Mouse (Mus musculus) G1E (cell line): Measurements from ENCODE around the gene Ghr. TPM values are rescaled to one million over a fixed set of nuclear protein-coding genes. Genes with fewer than 3 reads are reported as not detected.

Source experiments
- ATAC-seq: 2 replicates; pipeline ENCODE4 v1.8.0; 2016; ENCODE audit warnings: mild to moderate bottlenecking; ENCODE audit not compliant: insufficient number of reproducible peaks, poor library complexity, low FRiP score, severe bottlenecking; ENCODE audit errors: extremely low read depth
- DNase-seq: peaks from one replicate; pipeline ENCODE4 v3.0.0; 2012; ENCODE audit warnings: low spot score
- H3K27me3 ChIP-seq: 2 replicates; pipeline ENCODE4 v1.6.1; 2012; ENCODE audit warnings: mild to moderate bottlenecking, low read length, inconsistent platforms; ENCODE audit not compliant: insufficient read depth
- H3K36me3 ChIP-seq: replicated peaks from 2 replicates; pipeline ENCODE3; 2012; ENCODE audit warnings: mild to moderate bottlenecking, inconsistent platforms
- H3K4me1 ChIP-seq: 2 replicates; pipeline ENCODE4 v1.6.1; 2012; ENCODE audit warnings: low read depth, low read length, inconsistent platforms, mixed read lengths; ENCODE audit not compliant: insufficient read depth
- H3K4me3 ChIP-seq: 2 replicates; pipeline ENCODE4 v1.5.1; 2012; ENCODE audit warnings: low read depth, mild to moderate bottlenecking, inconsistent platforms, low read length, moderate library complexity, mixed read lengths
- H3K9me3 ChIP-seq: replicated peaks from 2 replicates; pipeline ENCODE4 v1.6.1; 2012; ENCODE audit warnings: inconsistent platforms
- CTCF ChIP-seq: IDR thresholded peaks from 2 replicates; pipeline ENCODE4 v1.5.1; 2012; ENCODE audit warnings: low read depth, low read length, inconsistent platforms, mixed read lengths
- GATA1 ChIP-seq: IDR thresholded peaks from 2 replicates; pipeline ENCODE4 v1.6.1; 2012; ENCODE audit warnings: borderline replicate concordance, low read length, inconsistent platforms, mixed read lengths
- GATA2 ChIP-seq: IDR thresholded peaks from 2 replicates; pipeline ENCODE4 v1.6.1; 2012; ENCODE audit warnings: low read depth, low read length, inconsistent platforms, borderline replicate concordance
- POLR2AphosphoS5 ChIP-seq: IDR thresholded peaks from 2 replicates; pipeline ENCODE4 v1.6.1; 2012; ENCODE audit warnings: low read depth, low read length, inconsistent platforms; ENCODE audit not compliant: insufficient replicate concordance
- TAL1 ChIP-seq: conservative IDR thresholded peaks from 2 replicates; pipeline ENCODE4 v1.6.1; 2012; ENCODE audit warnings: low read depth, low read length, inconsistent platforms, mixed read lengths
- polyA plus RNA-seq: library from polyadenylated mRNA; stranded (reverse); fragments of >175 nt; gene quantifications from 2 replicates; pipeline ENCODE4 v1.2.3, GENCODE M21; 2012
- total RNA-seq, 2 experiments: library from RNA; stranded (forward) in 1 of 2; stranded (reverse) in 1 of 2; fragments of 200-1000 nt in 1 of 2; fragments of >200 nt in 1 of 2; fragmentation: Nextera tagmentation in 1 of 2; gene quantifications; 2 replicates each; pipeline ENCODE4 v1.2.3; 2014 to 2017

Gene Ghr
- total and polyA plus RNA-seq, 3 experiments = 0.66 TPM; not detected in 2

- H3K9me3 ChIP-seq = no peaks in the 10 kb centered on the region
- H3K36me3 ChIP-seq = no peaks in the 10 kb centered on the region
- ATAC-seq (no peak), DNase-seq (no peak)
- no peaks in the 10 kb centered on the region for H3K27me3 ChIP-seq
- H3K4me3 ChIP-seq = no peak overlapping the region
- no peaks in the 10 kb centered on the region for H3K4me1 ChIP-seq
- no peak for TF ChIP-seq GATA1
- no peak for TF ChIP-seq GATA2
- no peak for TF ChIP-seq POLR2AphosphoS5
- TF ChIP-seq CTCF = no peak
- no peak for TF ChIP-seq TAL1
These were observed 18.8 kb upstream of the Ghr start for GRCm38 (mm10) chr15:3602098-3602486.

- Histone ChIP-seq H3K4me3 (no peak overlapping the region), H3K36me3 (no peaks in the 10 kb centered on the region), H3K27me3 (no peaks in the 10 kb centered on the region), H3K9me3 (no peaks in the 10 kb centered on the region), H3K4me1 (no peaks in the 10 kb centered on the region)
- TF ChIP-seq TAL1 (no peak), GATA2 (no peak), CTCF (no peak), GATA1 (no peak), POLR2AphosphoS5 (no peak)
- DNase-seq (no peak), ATAC-seq (no peak)
These were observed 18.3 kb upstream of the Ghr start for GRCm38 (mm10) chr15:3601422-3602097.

- Histone ChIP-seq H3K4me3 (no peak overlapping the region), H3K27me3 (no peaks in the 10 kb centered on the region), H3K36me3 (no peaks in the 10 kb centered on the region), H3K9me3 (no peaks in the 10 kb centered on the region), H3K4me1 (no peaks in the 10 kb centered on the region)
- ATAC-seq (no peak), DNase-seq (no peak)
- TF ChIP-seq GATA2 (no peak), POLR2AphosphoS5 (no peak), GATA1 (no peak), CTCF (no peak), TAL1 (no peak)
These were observed 4.6 kb upstream of the Ghr start for GRCm38 (mm10) chr15:3587879-3588278.

- Histone ChIP-seq H3K9me3 (no peaks in the 10 kb centered on the region), H3K27me3 (peaks cover 4% of the 10 kb centered on the region; the same call in 1 of the 2 replicates), H3K4me3 (no peak overlapping the region), H3K36me3 (no peaks in the 10 kb centered on the region), H3K4me1 (no peaks in the 10 kb centered on the region)
- no peak for DNase-seq
- TF ChIP-seq POLR2AphosphoS5 (no peak), GATA1 (no peak), GATA2 (no peak), TAL1 (no peak), CTCF (no peak)
- no peak for ATAC-seq
These were observed 1.1 kb upstream of the Ghr start for GRCm38 (mm10) chr15:3584361-3584760.

GRCm38 (mm10) chr15:3581861-3582806 lies 1.2 kb downstream of the Ghr start:
- Histone ChIP-seq H3K4me3 (no peak overlapping the region), H3K9me3 (no peaks in the 10 kb centered on the region), H3K36me3 (no peaks in the 10 kb centered on the region), H3K4me1 (no peaks in the 10 kb centered on the region), H3K27me3 (peaks cover 4% of the 10 kb centered on the region; the same call in 1 of the 2 replicates)
- DNase-seq (no peak), ATAC-seq (no peak)
- no peak for TF ChIP-seq GATA1
- TF ChIP-seq GATA2 = no peak
- no peak for TF ChIP-seq CTCF
- TF ChIP-seq TAL1 = no peak
- TF ChIP-seq POLR2AphosphoS5 = no peak

GRCm38 (mm10) chr15:3581337-3581736 lies 2.0 kb downstream of the Ghr start:
- no peaks in the 10 kb centered on the region for H3K9me3 ChIP-seq
- no peaks in the 10 kb centered on the region for H3K36me3 ChIP-seq
- no peaks in the 10 kb centered on the region for H3K4me1 ChIP-seq
- peaks cover 4% of the 10 kb centered on the region; the same call in 1 of the 2 replicates for H3K27me3 ChIP-seq
- TF ChIP-seq TAL1 (no peak), CTCF (no peak), POLR2AphosphoS5 (no peak), GATA1 (no peak), GATA2 (no peak)
- DNase-seq (no peak), ATAC-seq (no peak)
- no peak overlapping the region for H3K4me3 ChIP-seq
